Mouse (Mus musculus): ENCODE measurements at regions not wholly inside any gene's neighbourhood (a gene's known extent, or its start where the extent isn't known, plus 50 kb on each side); places are given as distances from the start of the nearest gene placed in this dataset.

DNA sequence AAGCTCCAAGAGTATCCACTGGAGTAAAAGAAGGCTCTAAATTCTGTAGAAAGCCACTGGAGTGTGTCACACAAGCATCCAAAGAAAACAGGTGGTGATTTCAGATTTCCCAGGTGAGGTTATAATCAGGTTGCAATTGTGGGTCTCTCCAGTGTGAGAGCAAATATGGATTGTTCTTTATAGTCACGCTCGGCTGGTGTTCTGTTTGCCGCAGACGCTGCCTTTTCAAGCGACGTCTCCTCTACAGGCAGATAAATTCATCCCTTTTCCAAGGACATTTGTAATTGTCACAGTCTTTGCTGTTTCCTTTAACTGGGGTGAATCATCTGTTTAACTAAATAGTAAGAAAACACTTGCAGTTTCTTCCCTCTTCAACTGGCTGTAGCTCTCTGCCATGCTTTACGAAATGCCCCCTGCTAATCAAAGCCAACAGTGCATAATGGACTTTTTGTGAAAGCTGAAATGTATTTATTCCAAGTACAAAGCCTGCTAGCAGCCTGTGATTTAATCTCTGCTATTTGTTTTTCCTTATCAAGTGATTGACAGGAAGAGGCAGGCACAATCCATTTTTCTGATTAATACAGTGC, 502.4 kb downstream of the Trim52 start:
- no peak for DNase-seq (ENCODE audit: low spot score in 2 of 2)

Measured in spleen, postnatal 36 days (tissue).